Comparison of ENCODE assay signal across 22 mouse cellular contexts in genomic region chr4:41635224-41635623, GRCm38 (mm10). TPM values are rescaled to one million over a fixed set of nuclear protein-coding genes. Genes with fewer than 3 reads are reported as not detected.
DNase-seq lines count a peak whose midpoint lies in the region; ATAC-seq and TF ChIP-seq lines count a peak whose summit lies in the region.
"Had no signal": no experiment of that assay in that cellular context is flagged by ENCODE, and none has a peak within 500 bp of the region (broad histone marks: within the 10 kb centered on the region; RNA-seq: fewer than 3 reads in every experiment).

No protein-coding gene starts in this region.

- H3K27ac ChIP-seq in heart, postnatal 0 days (ENCODE audit: low read depth): no peak overlapping the region
- H3K27ac ChIP-seq in layer of hippocampus, adult 2 months: no peak overlapping the region
- no peak overlapping the region for H3K27ac ChIP-seq in midbrain, postnatal 0 days (ENCODE audit: low read depth, low read length)
- no peak overlapping the region for H3K27ac ChIP-seq in midbrain, embryonic 16.5 days (ENCODE audit: low read length)
- H3K27ac ChIP-seq: heart, embryonic 13.5 days; liver, embryonic 13.5 days had no signal

- WGBS in heart, postnatal 0 days: 66% methylated on average over 8 of the region's 8 CpGs
- 82% methylated on average over 8 of the region's 8 CpGs for WGBS in midbrain, postnatal 0 days
- WGBS in midbrain, embryonic 16.5 days: 77% methylated on average over 8 of the region's 8 CpGs

- TF ChIP-seq EP300 in heart, postnatal 0 days (IDR thresholded peaks at IDR 0.05; ENCODE audit: low read depth): no peak

- no peak overlapping the region for H3K4me2 ChIP-seq in heart, postnatal 0 days (ENCODE audit: low read depth, low read length)
- no peak overlapping the region for H3K4me2 ChIP-seq in midbrain, postnatal 0 days (ENCODE audit: low read depth, low read length, poor library complexity, severe bottlenecking)
- no peak overlapping the region for H3K4me2 ChIP-seq in midbrain, embryonic 16.5 days (ENCODE audit: low read length)
- H3K4me2 ChIP-seq: embryonic facial prominence, embryonic 15.5 days; heart, embryonic 13.5 days; liver, embryonic 13.5 days had no signal

- peaks cover 25% of the 10 kb centered on the region for H3K4me1 ChIP-seq in heart, postnatal 0 days (ENCODE audit: control insufficient read depth, insufficient read depth)
- peaks cover 20% of the 10 kb centered on the region for H3K4me1 ChIP-seq in midbrain, postnatal 0 days (ENCODE audit: insufficient read depth, low read length)
- peaks cover 40% of the 10 kb centered on the region for H3K4me1 ChIP-seq in midbrain, embryonic 16.5 days (ENCODE audit: control insufficient read depth, insufficient read depth, low read length)

- H3K27me3 ChIP-seq in heart, postnatal 0 days (ENCODE audit: control insufficient read depth, insufficient read depth, low read length): peaks cover 19% of the 10 kb centered on the region; the same call in 1 of the 2 replicates
- no peaks in the 10 kb centered on the region for H3K27me3 ChIP-seq in midbrain, postnatal 0 days (ENCODE audit: insufficient read depth, low read length)
- H3K27me3 ChIP-seq in midbrain, embryonic 16.5 days (ENCODE audit: control insufficient read depth, insufficient read depth, low read depth, low read length): no peaks in the 10 kb centered on the region
- H3K27me3 ChIP-seq: neural tube, embryonic 12.5 days had no signal

- H3K9ac ChIP-seq in heart, postnatal 0 days (replicated peaks; ENCODE audit: low read depth, low read length): no peak overlapping the region
- H3K9ac ChIP-seq in midbrain, postnatal 0 days (replicated peaks; ENCODE audit: low read length, poor library complexity, severe bottlenecking): no peak overlapping the region
- H3K9ac ChIP-seq in midbrain, embryonic 16.5 days (ENCODE audit: low read depth, low read length): no peak overlapping the region
- H3K9ac ChIP-seq: embryonic facial prominence, embryonic 15.5 days; heart, embryonic 13.5 days; liver, embryonic 13.5 days had no signal

- no peak for DNase-seq in heart, postnatal 0 days (ENCODE audit: low spot score)
- no peak for DNase-seq in heart, postnatal 36 days
- no peak for DNase-seq in layer of hippocampus, adult 2 months (ENCODE audit: low spot score in 2 of 2)
- no peak for DNase-seq in layer of hippocampus, adult 11-12 months (ENCODE audit: low spot score)
- no peak for DNase-seq in midbrain, postnatal 0 days (ENCODE audit: low spot score)
- DNase-seq: adrenal gland, postnatal 14 days; cerebellum, adult 8-10 months; cerebellum, postnatal 36 days; gastrocnemius, postnatal 10 days; heart, adult 18-20 months; kidney, adult 2 months; liver, embryonic 13.5 days; right cerebral cortex, postnatal 14 days had no signal

- no peaks in the 10 kb centered on the region for H3K9me3 ChIP-seq in heart, postnatal 0 days (replicated peaks; ENCODE audit: control insufficient read depth, low read length)
- no peaks in the 10 kb centered on the region for H3K9me3 ChIP-seq in midbrain, postnatal 0 days (ENCODE audit: low read length)
- no peaks in the 10 kb centered on the region for H3K9me3 ChIP-seq in midbrain, embryonic 16.5 days (replicated peaks; ENCODE audit: control insufficient read depth, low read length, poor library complexity, severe bottlenecking)
- H3K9me3 ChIP-seq: embryonic facial prominence, embryonic 15.5 days; heart, embryonic 13.5 days; limb, embryonic 13.5 days; liver, embryonic 13.5 days; neural tube, embryonic 12.5 days had no signal

- H3K36me3 ChIP-seq in heart, postnatal 0 days (replicated peaks; ENCODE audit: control insufficient read depth, insufficient read depth, low read length): no peaks in the 10 kb centered on the region
- H3K36me3 ChIP-seq in midbrain, postnatal 0 days (ENCODE audit: insufficient read depth, low read length): peaks cover 4% of the 10 kb centered on the region; the same call in 1 of the 2 replicates
- no peaks in the 10 kb centered on the region; the same call in 1 of the 2 replicates for H3K36me3 ChIP-seq in midbrain, embryonic 16.5 days (ENCODE audit: control insufficient read depth, insufficient read depth, low read length)
- H3K36me3 ChIP-seq: embryonic facial prominence, embryonic 15.5 days; heart, embryonic 13.5 days; limb, embryonic 13.5 days; liver, embryonic 13.5 days had no signal

- intact Hi-C loops in heart, postnatal 36 days (cut with DNase I): no loop called here

- H3K4me3 ChIP-seq in heart, postnatal 0 days (ENCODE audit: low read depth, low read length): no peak overlapping the region
- H3K4me3 ChIP-seq in layer of hippocampus, adult 2 months: no peak overlapping the region
- H3K4me3 ChIP-seq in midbrain, postnatal 0 days (ENCODE audit: low read depth, low read length): no peak overlapping the region
- H3K4me3 ChIP-seq in midbrain, embryonic 16.5 days (ENCODE audit: low read depth, low read length): no peak overlapping the region
- H3K4me3 ChIP-seq: embryonic facial prominence, embryonic 15.5 days; heart, embryonic 13.5 days; limb, embryonic 13.5 days; liver, embryonic 13.5 days; neural tube, embryonic 12.5 days had no signal

- ATAC-seq in heart, postnatal 0 days (ENCODE audit: insufficient read depth, low read depth): no peak
- no peak for ATAC-seq in midbrain, postnatal 0 days (ENCODE audit: low FRiP score)
- no peak for ATAC-seq in midbrain, embryonic 16.5 days
- ATAC-seq in megakaryocyte progenitor cell, adult 5-6 weeks (replicated peaks; ENCODE audit: poor library complexity): no peak
- ATAC-seq: CD4-positive, CD25-positive, alpha-beta regulatory T cell, adult 4 months; forebrain, embryonic 14.5 days; hindbrain, embryonic 16.5 days had no signal

- peak; percentile 9; the same call in 1 of the 2 replicates for TF ChIP-seq CTCF in heart, postnatal 0 days (IDR thresholded peaks at IDR 0.05; ENCODE audit: low read depth)
- TF ChIP-seq CTCF in layer of hippocampus, adult 2 months (conservative IDR thresholded peaks at IDR 0.05): peak; percentile 29
- peak; percentile 29 for TF ChIP-seq CTCF in midbrain, postnatal 0 days (IDR thresholded peaks at IDR 0.05)

RNA-seq across cellular contexts. Expression of gene Enho, which starts 4.9 kb away (rescaled TPM):
- total RNA-seq in heart, postnatal 0 days (2014; rRNA removed; ENCODE audit: low replicate concordance): 5.8 and 12.7 TPM in 2 replicates
- 4.0 and 4.3 TPM in 2 replicates for polyA plus RNA-seq in heart, postnatal 0 days (2015; fragmentation: Nextera tagmentation; extraction: Ambion mirVana)
- total RNA-seq in heart, postnatal 36 days (2021): 1 to 10 TPM; 9.1 to 9.9 TPM
- total RNA-seq in layer of hippocampus, adult 2 months (2021): 10 to 100 TPM; 59.7 to 62.0 TPM
- 167 and 217 TPM in 2 replicates for total RNA-seq in midbrain, postnatal 0 days (2014; rRNA removed)
- polyA plus RNA-seq in midbrain, postnatal 0 days (2015; fragmentation: Nextera tagmentation; extraction: Ambion mirVana): 146 and 157 TPM in 2 replicates
- polyA plus RNA-seq in midbrain, embryonic 16.5 days (2015; fragmentation: Nextera tagmentation; extraction: Ambion mirVana): 103 and 120 TPM in 2 replicates
- not detected in 2 replicates for total RNA-seq in megakaryocyte progenitor cell, adult 5-6 weeks (2015)
- not detected in 2 replicates for total RNA-seq in megakaryocyte progenitor cell, adult 5-6 weeks (2017)
- polyA plus RNA-seq: CD4-positive, CD25-positive, alpha-beta regulatory T cell, adult 4 months had no signal
